Mouse (Mus musculus) layer of hippocampus, adult 11-12 months (tissue): Measurements from ENCODE around the gene Tfb2m.

ENCODE experiments used
- DNase-seq: peaks from one replicate; pipeline ENCODE4 v3.0.0; 2022; ENCODE audit warnings: low spot score

Gene Tfb2m

DNA sequence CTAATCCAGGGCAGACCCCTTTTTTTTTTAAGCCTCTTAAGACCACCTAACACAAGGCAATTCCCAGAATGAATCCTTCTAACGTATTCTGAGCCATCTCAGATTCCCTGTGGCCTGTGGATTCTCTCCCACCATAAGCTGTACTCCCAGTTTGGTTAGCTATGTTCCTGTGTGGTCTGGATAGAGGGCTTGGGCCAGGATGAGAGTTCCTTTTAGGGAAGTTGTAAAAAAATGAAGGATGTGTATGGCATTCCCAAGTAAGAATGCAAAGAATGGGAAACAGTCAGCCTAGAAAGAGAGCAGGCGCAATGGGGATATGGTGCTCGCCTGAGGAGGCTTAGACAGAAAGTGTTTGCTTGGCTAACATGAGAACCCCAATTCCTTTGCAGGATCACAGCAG, 46.8 kb downstream of the Tfb2m start:
- DNase-seq, result no peak

DNA sequence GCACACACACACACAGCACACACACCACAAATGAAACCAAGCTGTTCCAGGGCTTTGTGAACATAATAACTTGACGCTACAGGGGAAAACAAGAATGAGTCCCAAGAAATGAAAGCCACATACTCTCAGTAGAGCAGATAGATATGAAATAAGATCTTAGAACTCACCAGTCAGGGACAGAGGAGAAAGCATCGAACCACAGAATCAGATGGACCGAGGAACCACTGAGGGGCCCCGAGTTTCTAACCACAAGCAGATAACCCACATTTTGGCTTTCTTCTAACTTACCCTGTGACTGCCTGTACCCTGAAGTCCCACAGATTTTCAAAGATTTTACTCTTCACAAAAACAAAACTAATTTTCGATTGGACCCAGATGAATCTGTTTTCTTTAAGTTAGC, 53.2 kb downstream of the Tfb2m start:
- no peak for DNase-seq

DNA sequence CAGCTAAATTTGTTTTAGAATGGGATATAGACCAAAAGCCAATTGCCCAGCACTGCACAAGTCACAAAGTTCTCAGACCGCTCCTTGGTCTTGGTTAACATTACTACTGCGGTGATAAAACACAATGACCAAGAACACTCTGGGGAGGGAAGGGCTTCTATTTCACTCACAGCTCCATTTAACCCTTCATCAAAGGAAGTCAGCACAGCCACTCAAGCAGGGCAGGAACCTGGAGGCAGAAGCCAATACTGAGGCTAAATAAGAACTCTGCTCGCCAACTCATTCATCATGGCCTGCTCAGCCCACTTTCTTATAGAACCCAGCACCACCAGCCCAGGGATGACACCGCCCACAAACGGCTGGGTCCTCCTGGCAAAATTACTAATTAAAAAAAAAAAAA, 57.5 kb downstream of the Tfb2m start:
- DNase-seq, result no peak

DNA sequence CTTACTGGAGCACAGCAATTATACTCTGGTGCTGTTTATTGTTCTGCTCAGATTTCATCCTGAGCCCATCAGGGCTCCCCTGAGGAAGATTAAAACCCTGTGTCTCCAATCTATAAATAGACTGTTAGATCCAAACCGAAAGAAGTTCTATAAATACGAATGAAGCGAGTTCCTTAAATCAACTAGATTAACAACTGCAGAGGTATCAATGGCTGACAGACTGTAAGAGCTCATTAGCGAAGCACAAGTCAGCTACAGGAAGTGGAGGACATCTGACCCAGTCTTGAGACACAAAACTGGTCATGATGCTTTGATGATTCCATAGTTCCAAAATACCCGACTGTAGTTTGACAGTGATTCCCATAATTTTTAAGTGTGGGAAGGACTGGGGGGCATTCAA, 58.1 kb downstream of the Tfb2m start:
- DNase-seq, result no peak

DNA sequence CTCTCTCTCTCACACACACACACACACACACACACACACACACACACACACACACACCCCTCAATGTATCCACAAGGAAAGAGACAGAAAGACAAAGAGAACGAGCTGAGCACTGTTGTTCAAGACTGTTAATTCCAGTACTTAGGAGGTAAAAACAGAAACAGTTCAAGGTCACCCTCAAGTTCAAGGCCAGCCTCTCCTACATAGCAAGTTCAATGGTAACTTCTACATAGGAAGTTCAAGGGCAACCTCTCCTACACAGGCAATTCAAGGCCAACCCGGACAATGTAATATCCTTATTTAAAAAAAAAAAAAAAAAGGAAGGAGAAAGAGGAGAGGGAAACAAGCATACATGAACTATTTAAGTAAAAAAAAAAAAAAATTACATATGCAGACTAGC, 58.8 kb downstream of the Tfb2m start:
- no peak for DNase-seq

DNA sequence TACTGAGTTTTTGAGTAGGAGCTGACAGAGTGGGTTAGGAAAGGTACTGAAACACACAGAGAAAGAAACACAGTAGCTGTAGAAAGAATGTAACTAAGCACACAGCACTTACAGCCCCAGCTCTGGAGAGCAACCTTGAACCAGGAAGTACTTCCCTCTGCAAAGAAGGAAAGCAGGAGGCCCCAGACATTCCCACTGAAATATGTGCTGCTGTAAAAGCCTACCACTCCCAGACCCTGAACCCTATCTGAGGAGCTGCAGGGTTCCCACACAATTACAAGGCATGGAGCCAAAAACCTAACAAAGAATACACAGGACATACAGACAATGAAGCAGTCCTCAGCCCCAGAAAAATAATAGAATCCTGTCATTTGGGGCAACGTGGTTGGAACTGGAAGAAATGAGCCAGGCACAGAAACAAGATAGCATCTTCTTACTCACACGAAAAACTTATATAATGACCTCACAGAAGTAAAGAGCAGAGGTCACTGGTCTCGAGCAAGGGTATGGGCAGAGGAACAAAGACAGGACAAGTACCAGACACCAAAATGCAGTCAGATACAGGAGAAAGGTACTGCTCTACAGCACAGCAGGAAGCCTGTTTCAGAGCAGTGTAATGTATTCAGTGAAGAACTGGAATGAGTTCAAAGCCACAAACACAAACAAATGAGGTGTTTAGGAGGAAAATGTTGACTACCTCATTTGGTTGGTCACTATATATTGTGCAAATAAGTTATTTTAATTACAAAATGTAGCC, 60.1 kb downstream of the Tfb2m start:
- no peak for DNase-seq

DNA sequence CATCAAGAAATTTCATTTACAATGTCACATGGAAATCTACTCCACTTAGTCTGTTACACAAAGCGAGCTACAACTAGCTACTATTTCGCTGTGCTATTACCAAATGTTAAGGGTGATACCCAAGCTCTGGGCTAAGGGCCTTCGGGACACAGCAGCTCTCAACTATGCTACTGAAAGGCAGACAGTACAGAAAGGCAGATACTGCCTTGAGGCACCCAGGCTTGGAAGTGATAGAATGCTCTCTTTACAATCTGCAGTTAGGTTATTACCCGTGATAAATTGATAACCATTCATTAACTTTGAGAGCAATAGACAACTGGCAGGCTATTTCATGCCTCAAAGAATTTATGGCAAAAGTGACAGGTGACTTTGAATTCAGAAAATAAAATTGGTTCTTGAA, 65.2 kb downstream of the Tfb2m start:
- DNase-seq, result no peak
